Mouse (Mus musculus) layer of hippocampus, postnatal 25 days (tissue): Measurements from ENCODE around the gene Olfr780. TPM values are rescaled to one million over a fixed set of nuclear protein-coding genes. Genes with fewer than 3 reads are reported as not detected.
"Not testable (repeated sequence)": the region's sequence is repeated elsewhere in the genome, so short reads cannot be mapped to it uniquely, and the experiment has no call there.

Source experiments
- DNase-seq, 2 experiments: peaks; one replicate each; pipeline ENCODE4 v3.0.0; 2022; ENCODE audit warnings: mixed read lengths in 2 of 2, low spot score in 1 of 2; ENCODE audit errors: extremely low spot score in 1 of 2
- total RNA-seq, 2 experiments: library from RNA; stranded (reverse); gene quantifications; 2 replicates each; pipeline ENCODE4 v1.2.3; 2021

Gene Olfr780
- not detected for total RNA-seq

- DNase-seq: no peak
These were observed at the start of gene Olfr780 for GRCm38 (mm10) chr10:129317817-129318216. Gene Olfr780 (plus strand): TSS chr10:129318117.

DNA sequence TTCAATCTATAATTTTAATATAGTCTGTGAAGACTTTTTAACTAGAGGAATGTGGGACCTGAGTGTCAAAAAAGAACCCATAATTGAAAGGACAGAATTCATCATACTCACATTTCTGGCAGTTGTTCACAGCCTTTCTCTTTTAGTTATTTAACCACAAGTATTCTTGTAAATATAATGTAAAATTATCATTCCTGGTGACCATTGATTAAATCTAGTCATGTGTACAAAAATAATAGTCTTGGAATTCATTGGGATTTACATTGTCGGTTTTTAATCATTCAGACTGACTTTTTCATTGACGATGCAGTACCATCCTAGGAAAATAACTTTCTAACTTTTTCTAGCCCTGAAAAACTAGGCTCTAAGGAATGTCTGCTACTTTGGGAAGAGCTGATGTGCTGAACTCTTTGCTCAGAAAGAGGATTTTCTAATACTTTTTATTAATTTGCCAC, 46.8 kb upstream of the Olfr780 start, which contains the start of gene Olfr777:
Gene Olfr777 (minus strand): TSS at position 405 of the 455 bp plus-strand sequence.
- no peak for DNase-seq

DNA sequence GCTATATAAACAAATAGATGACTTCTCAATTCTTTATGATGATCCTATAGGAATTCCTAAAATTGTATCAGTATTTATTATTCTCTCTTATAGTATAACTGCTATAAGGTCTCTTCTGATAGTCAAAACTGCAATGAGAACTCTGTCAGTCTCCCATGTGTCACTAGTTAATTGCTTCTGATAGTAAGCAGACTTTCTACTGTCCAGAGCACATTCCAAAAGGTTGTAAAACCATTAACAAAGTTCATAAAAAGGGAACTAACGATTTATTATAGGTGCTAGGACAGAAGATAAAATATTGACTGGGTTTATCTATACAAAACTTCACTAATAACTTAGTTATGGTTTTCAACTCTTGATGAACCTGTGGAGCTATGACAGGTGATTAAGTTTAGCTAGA, 4.9 kb upstream of the Olfr780 start:
- DNase-seq: not testable (repeated sequence)

DNA sequence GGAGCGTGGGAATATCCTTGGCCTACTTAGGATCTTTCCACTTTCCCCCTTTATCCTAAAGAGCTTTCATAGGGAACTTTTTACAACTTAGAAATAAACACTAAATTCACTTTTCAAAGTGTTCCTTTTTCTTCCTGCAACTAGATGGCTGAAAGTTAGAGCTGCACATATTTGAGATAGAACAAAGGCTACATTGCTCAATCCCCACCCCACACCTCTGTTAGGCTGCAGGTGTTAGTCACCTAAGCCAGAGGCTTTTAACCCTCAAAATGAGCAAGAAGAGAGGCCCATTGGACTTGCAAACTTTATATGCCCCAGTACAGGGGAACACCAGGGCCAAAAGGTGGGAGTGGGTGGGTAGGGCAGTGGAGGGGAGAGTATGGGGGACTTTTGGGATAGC, 4.4 kb upstream of the Olfr780 start:
- DNase-seq: not testable (repeated sequence)

GRCm38 (mm10) chr10:129328554-129328953, 10.6 kb downstream of the Olfr780 start, which contains the start of gene Olfr781:
Gene Olfr781 (plus strand): TSS chr10:129328854.
- no peak for DNase-seq

GRCm38 (mm10) chr10:129348550-129348949, 30.6 kb downstream of the Olfr780 start, which contains the start of gene Olfr782:
Gene Olfr782 (plus strand): TSS chr10:129348850.
- no peak for DNase-seq

DNA sequence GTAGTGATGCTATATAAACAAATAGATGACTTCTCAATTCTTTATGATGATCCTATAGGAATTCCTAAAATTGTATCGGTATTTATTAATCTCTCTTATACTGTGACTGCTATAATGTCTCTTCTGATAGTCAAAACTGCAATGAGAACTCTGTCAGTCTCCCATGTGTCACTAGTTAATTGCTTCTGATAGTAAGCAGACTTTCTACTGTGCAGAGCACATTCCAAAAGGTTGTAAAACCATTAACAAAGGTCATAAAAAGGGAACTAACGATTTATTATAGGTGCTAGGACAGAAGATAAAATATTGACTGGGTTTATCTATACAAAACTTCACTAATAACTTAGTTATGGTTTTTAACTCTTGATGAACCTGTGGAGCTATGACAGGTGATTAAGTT, 34.6 kb downstream of the Olfr780 start:
- DNase-seq: not testable (repeated sequence)

DNA sequence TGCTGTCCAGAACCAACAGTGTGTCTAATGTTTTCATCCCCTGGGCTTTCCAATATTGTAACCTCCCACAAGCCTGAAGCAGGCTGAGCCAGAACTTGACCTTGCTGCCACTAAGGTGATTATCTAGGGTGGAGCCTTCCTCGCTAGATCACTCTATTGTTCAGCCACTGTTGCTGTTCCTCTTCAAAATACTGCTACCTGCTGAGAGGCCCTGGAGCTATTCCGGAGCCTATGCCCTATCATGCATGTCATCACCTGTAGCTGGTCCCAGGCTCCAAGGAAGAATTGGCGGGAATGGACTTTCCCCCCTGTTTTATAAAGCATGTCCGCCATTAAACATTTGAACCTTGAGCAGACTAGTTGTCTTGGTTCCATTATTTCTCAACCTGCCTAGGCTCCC, 38.6 kb downstream of the Olfr780 start:
- not testable (repeated sequence) for DNase-seq

- DNase-seq: peak in 1 of 2 experiments; percentile 13
These were observed 39.4 kb downstream of the Olfr780 start for GRCm38 (mm10) chr10:129357307-129357706.

Other genes starting within 250 kb of the Olfr780 start
- gene Olfr766-ps1, start 249.1 kb upstream of the Olfr780 start, total RNA-seq: not detected
- not detected for gene Olfr767, start 235.2 kb upstream of the Olfr780 start, total RNA-seq
- not detected for gene Olfr768, start 218.7 kb upstream of the Olfr780 start, total RNA-seq
- not detected for gene Olfr769, start 200.3 kb upstream of the Olfr780 start, total RNA-seq
- gene Olfr770, start 179.1 kb upstream of the Olfr780 start, total RNA-seq: not detected
- not detected for gene Olfr771, start 153.4 kb upstream of the Olfr780 start, total RNA-seq
- gene Olfr772, start 140.2 kb upstream of the Olfr780 start, total RNA-seq: not detected
- gene Olfr773, start 130.7 kb upstream of the Olfr780 start, total RNA-seq: not detected
- gene Olfr774, start 81.9 kb upstream of the Olfr780 start, total RNA-seq: not detected
- not detected for gene Olfr775, start 69.7 kb upstream of the Olfr780 start, total RNA-seq
- gene Olfr776, start 59.0 kb upstream of the Olfr780 start, total RNA-seq: not detected
- gene Olfr777, start 46.6 kb upstream of the Olfr780 start, total RNA-seq: not detected
- gene Olfr781, start 10.7 kb downstream of the Olfr780 start, total RNA-seq: not detected
- gene Olfr782, start 30.7 kb downstream of the Olfr780 start, total RNA-seq: not detected
- gene Olfr784, start 66.0 kb downstream of the Olfr780 start, total RNA-seq: under 1 TPM in 1 of 2 experiments, not detected in 1; 0.31 TPM
- not detected for gene Olfr785, start 87.3 kb downstream of the Olfr780 start, total RNA-seq
- gene Olfr786, start 109.2 kb downstream of the Olfr780 start, total RNA-seq: not detected
- gene Olfr787, start 143.7 kb downstream of the Olfr780 start, total RNA-seq: not detected
- not detected for gene Olfr788, start 152.9 kb downstream of the Olfr780 start, total RNA-seq
- gene Olfr789, start 166.6 kb downstream of the Olfr780 start, total RNA-seq: not detected
- not detected for gene Olfr790, start 180.4 kb downstream of the Olfr780 start, total RNA-seq
- gene Olfr791, start 203.7 kb downstream of the Olfr780 start, total RNA-seq: not detected
- gene Olfr792, start 221.0 kb downstream of the Olfr780 start, total RNA-seq: not detected
- gene Olfr794, start 249.5 kb downstream of the Olfr780 start, total RNA-seq: not detected